Comparison of ENCODE assay signal across 16 mouse cellular contexts in genomic region chr12:115336594-115336993, GRCm38 (mm10).
DNase-seq lines count a peak whose midpoint lies in the region; TF ChIP-seq lines count a peak whose summit lies in the region.
"Had no signal": no experiment of that assay in that cellular context is flagged by ENCODE, and none has a peak within 500 bp of the region (broad histone marks: within the 10 kb centered on the region; RNA-seq: fewer than 3 reads in every experiment).

No protein-coding gene starts in this region.

- H3K79me2 ChIP-seq in CH12.LX (replicated peaks; ENCODE audit: control insufficient read depth, extremely low read depth, insufficient read depth, poor library complexity, severe bottlenecking): no peaks in the 10 kb centered on the region

- no peaks in the 10 kb centered on the region for H3K4me1 ChIP-seq in CH12.LX (ENCODE audit: control insufficient read depth in 1 of 2, insufficient read depth in 2 of 2)
- H3K4me1 ChIP-seq in bone marrow, adult 2 months (ENCODE audit: control insufficient read depth, insufficient read depth, low read length): no peaks in the 10 kb centered on the region; the same call in 1 of the 2 replicates
- no peaks in the 10 kb centered on the region for H3K4me1 ChIP-seq in cerebellum, adult 2 months (ENCODE audit: control insufficient read depth, insufficient read depth, low read length)
- H3K4me1 ChIP-seq: forebrain, embryonic 15.5 days; heart, embryonic 10.5 days; liver, embryonic 15.5 days had no signal

- in situ Hi-C loops in CH12.LX (cut with MboI; ENCODE audit: low pct_ligation_motif_present, low pct_unique_long_range_greater_than_20kb, low sequenced_read_pairs): no loop called here

- DNase-seq in B cell, adult 2 months: peak; percentile 6 to 8
- DNase-seq in CH12.LX (ENCODE audit: extremely low read depth): peak; percentile 6
- peak; percentile 42 for DNase-seq in splenic B cell, adult 2 months (ENCODE audit: low read depth, low spot score)
- DNase-seq in gastrocnemius, adult 2 months: no peak
- DNase-seq in cerebellum, adult 2 months: no peak
- DNase-seq in lung, adult 18-20 months: no peak
- no peak for DNase-seq in right cerebral cortex, postnatal 36 days (ENCODE audit: low spot score in 2 of 2)
- DNase-seq: adrenal gland, postnatal 25 days; cerebellum, adult 11-12 months; kidney, adult 2 months; kidney, postnatal 10 days; lung, postnatal 10 days had no signal

- intact Hi-C loops in gastrocnemius, adult 2 months (cut with DNase I): no loop called here

- TF ChIP-seq POLR2A in CH12.LX (IDR thresholded peaks at IDR 0.05; ENCODE audit: low read depth, low read length): no peak
- TF ChIP-seq POLR2A in bone marrow, adult 2 months (IDR thresholded peaks at IDR 0.05; ENCODE audit: borderline replicate concordance, control insufficient read depth, low read depth, low read length): no peak
- TF ChIP-seq POLR2A in cerebellum, adult 2 months (IDR thresholded peaks at IDR 0.05; ENCODE audit: borderline replicate concordance, insufficient read depth, low read length): no peak

- H3K4me2 ChIP-seq in CH12.LX (ENCODE audit: insufficient read depth, low read depth, poor library complexity, severe bottlenecking): no peak overlapping the region
- H3K4me2 ChIP-seq: forebrain, embryonic 15.5 days; liver, embryonic 15.5 days had no signal

- dilution Hi-C loops in CH12.LX (cut with MboI; ENCODE audit: extremely low pct_ligation_motif_present, extremely low pct_unique_long_range_greater_than_20kb, low sequenced_read_pairs): no loop called here

- H3K9ac ChIP-seq in CH12.LX (ENCODE audit: insufficient read depth, low read depth): no peak overlapping the region
- H3K9ac ChIP-seq: forebrain, embryonic 15.5 days; liver, embryonic 15.5 days had no signal

- peaks cover 2% of the 10 kb centered on the region for H3K9me3 ChIP-seq in CH12.LX (replicated peaks; ENCODE audit: low read length)
- H3K9me3 ChIP-seq: liver, embryonic 15.5 days had no signal

- peak; percentile 27 for TF ChIP-seq RAD21 in CH12.LX (IDR thresholded peaks at IDR 0.05; ENCODE audit: low read depth, low read length)

- 22% methylated on average over 1 of the region's 1 CpGs for WGBS in bone marrow, adult 2 months
- 84% methylated on average over 1 of the region's 1 CpGs for WGBS in cerebellum, adult 2 months

- H3K27me3 ChIP-seq in CH12.LX (replicated peaks): no peaks in the 10 kb centered on the region
- no peaks in the 10 kb centered on the region for H3K27me3 ChIP-seq in splenic B cell, adult 2 months (ENCODE audit: control insufficient read depth, insufficient read depth, low read length, poor library complexity, severe bottlenecking)
- no peaks in the 10 kb centered on the region for H3K27me3 ChIP-seq in cerebellum, adult 2 months (ENCODE audit: control insufficient read depth, insufficient read depth, low read length)
- H3K27me3 ChIP-seq: forebrain, embryonic 15.5 days; liver, embryonic 15.5 days had no signal

- TF ChIP-seq EP300 in CH12.LX (IDR thresholded peaks at IDR 0.05; ENCODE audit: low read length): no peak

- H3K27ac ChIP-seq in CH12.LX (ENCODE audit: insufficient read depth, low read depth): no peak overlapping the region
- H3K27ac ChIP-seq in bone marrow, adult 2 months (ENCODE audit: control insufficient read depth, insufficient read depth, low read depth, low read length, poor library complexity): no peak overlapping the region
- no peak overlapping the region for H3K27ac ChIP-seq in gastrocnemius, adult 2 months
- H3K27ac ChIP-seq in cerebellum, adult 2 months (ENCODE audit: insufficient read depth, low read length): no peak overlapping the region
- H3K27ac ChIP-seq: forebrain, embryonic 15.5 days; heart, embryonic 10.5 days; liver, embryonic 15.5 days had no signal

- no peaks in the 10 kb centered on the region for H3K36me3 ChIP-seq in CH12.LX (replicated peaks in 1 of 2; ENCODE audit: control insufficient read depth in 1 of 2, insufficient read depth in 1 of 2, low read length in 1 of 2)
- H3K36me3 ChIP-seq in splenic B cell, adult 2 months (ENCODE audit: control insufficient read depth, insufficient read depth, low read length, poor library complexity, severe bottlenecking): no peaks in the 10 kb centered on the region
- H3K36me3 ChIP-seq: forebrain, embryonic 15.5 days; heart, embryonic 10.5 days; liver, embryonic 15.5 days had no signal

- peak in 1 of 2 experiments; percentile 52; a peak in 2 of 4 replicates for TF ChIP-seq CTCF in CH12.LX (conservative IDR thresholded peaks at IDR 0.05 in 1 of 2, IDR thresholded peaks at IDR 0.05 in 1 of 2; ENCODE audit: low read depth in 2 of 2, low read length in 2 of 2)
- peak; percentile 46 for TF ChIP-seq CTCF in bone marrow, adult 2 months (IDR thresholded peaks at IDR 0.05; ENCODE audit: control insufficient read depth, insufficient read depth, low read length)
- no peak for TF ChIP-seq CTCF in gastrocnemius, adult 2 months (IDR thresholded peaks at IDR 0.05)
- no peak for TF ChIP-seq CTCF in cerebellum, adult 2 months (IDR thresholded peaks at IDR 0.05; ENCODE audit: borderline replicate concordance, insufficient read depth, low read depth, low read length)

- H3K4me3 ChIP-seq in CH12.LX (replicated peaks in 1 of 3; ENCODE audit: low read depth in 2 of 3, low read length in 2 of 3, poor library complexity in 1 of 3): no peak overlapping the region
- no peak overlapping the region for H3K4me3 ChIP-seq in bone marrow, adult 2 months (replicated peaks; ENCODE audit: control insufficient read depth, low read depth, low read length)
- no peak overlapping the region for H3K4me3 ChIP-seq in gastrocnemius, adult 2 months
- no peak overlapping the region for H3K4me3 ChIP-seq in cerebellum, adult 2 months (replicated peaks; ENCODE audit: insufficient read depth, low read depth, low read length)
- H3K4me3 ChIP-seq: forebrain, embryonic 15.5 days; heart, embryonic 10.5 days; liver, embryonic 15.5 days had no signal

TF ChIP-seq in CH12.LX, 34 proteins besides CTCF, POLR2A, EP300 and RAD21:
- TF ChIP-seq SMC3 (IDR thresholded peaks at IDR 0.05; ENCODE audit: low read depth, low read length): peak; percentile 30
- no peak for TF ChIP-seq MYC (IDR thresholded peaks at IDR 0.05; ENCODE audit: low read depth, low read length)
- TF ChIP-seq ZMIZ1 (IDR thresholded peaks at IDR 0.05; ENCODE audit: low read depth, low read length): no peak
- TF ChIP-seq ZNF384 (IDR thresholded peaks at IDR 0.05; ENCODE audit: low read depth, low read length): no peak

Comparison
In these comparisons a context has a peak if more than half of its experiments do, and no peak if none do; other contexts are left out.
1. DNase-seq: peak in B cell, adult 2 months (2 of 2), CH12.LX (single experiment) and splenic B cell, adult 2 months (single experiment); none in gastrocnemius, adult 2 months (single experiment), cerebellum, adult 2 months (0 of 2), lung, adult 18-20 months (0 of 2) and right cerebral cortex, postnatal 36 days (0 of 2).